Mouse (Mus musculus) cortical plate, adult 2 months (tissue): ENCODE results near the gene Zfp362. TPM values are rescaled to one million over a fixed set of nuclear protein-coding genes. Genes with fewer than 3 reads are reported as not detected.

Experiments used
- H3K27ac ChIP-seq: fragments of 200-500 bp; 2 replicates; pipeline ENCODE4 v1.5.1; 2012; ENCODE audit warnings: low read length, control low read depth, inconsistent platforms; ENCODE audit not compliant: insufficient read depth
- H3K4me1 ChIP-seq: fragments of 200-500 bp; 2 replicates; pipeline ENCODE4 v1.6.1; 2011; ENCODE audit warnings: low read length; ENCODE audit not compliant: control insufficient read depth, insufficient read depth
- H3K4me3 ChIP-seq: fragments of 200-500 bp; 2 replicates; pipeline ENCODE4 v1.5.1; 2011; ENCODE audit warnings: mild to moderate bottlenecking, low read length, control low read depth; ENCODE audit not compliant: insufficient read depth
- CTCF ChIP-seq: fragments of 200-500 bp; IDR thresholded peaks from 2 replicates; pipeline ENCODE4 v1.5.1; 2011; ENCODE audit warnings: mild to moderate bottlenecking, control low read depth, low read length; ENCODE audit not compliant: insufficient read depth; ENCODE audit errors: extremely low read depth
- POLR2A ChIP-seq: fragments of 200-500 bp; IDR thresholded peaks from 2 replicates; pipeline ENCODE4 v1.6.1; 2011; ENCODE audit warnings: mild to moderate bottlenecking, low read length, control low read depth; ENCODE audit not compliant: insufficient read depth; ENCODE audit errors: extremely low read depth
- polyA plus RNA-seq: library from polyadenylated mRNA; depleted of rRNA; stranded (reverse); fragments of >200 nt; gene quantifications from 2 replicates; pipeline ENCODE4 v1.2.3, GENCODE M21; 2012

Zfp362 gene
- polyA plus RNA-seq, 1 experiment = 23.8 TPM

GRCm38 (mm10) chr4:128787023-128787939, 18.6 kb downstream of the Zfp362 start:
- no peak for TF ChIP-seq POLR2A
- no peak for TF ChIP-seq CTCF
- Histone ChIP-seq H3K4me3 (no peak overlapping the region), H3K4me1 (peaks cover 5% of the 10 kb centered on the region), H3K27ac (no peak overlapping the region)

DNA sequence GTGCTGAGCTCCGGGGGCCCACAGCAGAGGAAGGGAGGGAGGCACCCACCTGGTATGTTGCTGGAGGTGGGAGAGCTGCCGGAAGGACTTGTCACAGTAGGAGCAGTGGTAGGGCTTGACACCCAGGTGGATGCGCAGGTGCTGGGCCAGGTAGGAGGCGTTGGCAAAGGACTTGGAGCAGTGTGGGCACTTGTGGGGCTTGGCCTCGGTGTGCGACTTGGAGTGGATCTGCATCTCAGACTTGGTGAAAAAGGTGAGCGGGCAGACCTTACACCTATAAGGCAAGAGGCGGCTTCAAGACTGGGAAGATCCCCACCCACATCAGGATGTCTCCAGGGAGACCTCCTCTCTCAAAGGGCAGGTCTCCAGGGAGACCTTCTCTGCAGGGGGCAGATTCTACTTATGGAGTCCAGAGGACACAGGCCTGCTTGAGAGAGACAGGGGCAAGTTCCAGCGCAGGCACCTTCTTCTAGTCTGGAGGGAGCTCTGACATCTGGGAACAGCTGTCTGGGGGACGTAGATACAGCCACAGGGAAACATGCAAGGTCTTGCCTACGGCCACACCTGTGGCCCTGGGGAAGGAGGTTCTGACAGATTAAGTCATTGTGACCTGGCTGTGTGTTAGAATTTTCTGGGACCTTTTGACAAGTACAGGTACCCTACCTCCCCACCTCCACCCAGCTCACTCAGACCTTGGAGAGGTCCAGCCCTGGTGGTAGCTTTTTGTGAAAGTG, 19.8 kb downstream of the Zfp362 start:
- Histone ChIP-seq H3K4me3 (no peak overlapping the region), H3K4me1 (peaks cover 5% of the 10 kb centered on the region), H3K27ac (no peak overlapping the region)
- TF ChIP-seq CTCF (no peak), POLR2A (no peak)

- TF ChIP-seq CTCF = no peak
- TF ChIP-seq POLR2A = no peak
- no peak overlapping the region for H3K27ac ChIP-seq
Observed at GRCm38 (mm10) chr4:128784950-128785631, 20.8 kb downstream of the Zfp362 start.

DNA sequence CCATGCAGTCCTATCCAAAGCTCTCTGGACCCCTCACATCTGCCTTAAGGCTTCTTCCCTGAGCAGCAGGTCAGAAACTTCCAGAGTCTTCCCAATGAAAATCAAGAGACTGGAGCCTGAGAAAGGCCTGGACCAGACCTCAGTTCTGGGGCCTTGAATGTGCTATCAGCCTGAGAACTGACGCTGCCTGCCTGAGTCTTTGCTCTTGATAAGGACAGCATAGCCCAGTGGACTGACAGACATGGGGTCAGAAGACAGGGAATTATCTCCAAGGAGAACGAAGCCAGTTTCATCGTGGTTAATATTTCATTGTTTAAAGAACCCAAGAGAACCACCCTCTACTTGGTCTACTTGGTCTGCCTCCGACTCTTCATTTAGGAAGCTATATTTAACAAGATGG, 23.2 kb downstream of the Zfp362 start:
- Histone ChIP-seq H3K4me1 (peaks cover 6% of the 10 kb centered on the region), H3K27ac (no peak overlapping the region), H3K4me3 (no peak overlapping the region)
- TF ChIP-seq CTCF = no peak
- no peak for TF ChIP-seq POLR2A

More at GRCm38 (mm10) chr4:128784950-128785631, 20.8 kb downstream of the Zfp362 start:
- peaks cover 5% of the 10 kb centered on the region for H3K4me1 ChIP-seq
- no peak overlapping the region for H3K4me3 ChIP-seq

DNA sequence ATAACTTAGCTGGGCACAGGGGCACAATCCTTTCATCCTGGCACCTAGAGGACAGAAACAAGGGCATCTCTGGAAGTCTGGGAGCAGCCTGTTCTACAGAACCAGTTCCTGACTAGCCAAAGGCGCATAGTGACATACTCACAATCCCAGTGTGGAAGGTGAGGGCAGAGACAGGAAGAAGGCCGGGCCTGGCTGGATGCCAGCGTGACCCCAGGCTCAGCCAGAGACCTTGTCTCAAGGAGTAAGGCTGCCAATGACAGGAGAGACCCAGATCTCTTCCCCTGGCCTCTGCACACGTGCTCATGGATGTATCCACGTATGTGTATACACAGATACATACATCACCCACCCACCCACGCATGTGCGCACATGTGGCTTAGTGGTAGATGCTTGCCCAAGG, 23.8 kb downstream of the Zfp362 start:
- no peak overlapping the region for H3K4me3 ChIP-seq
- H3K4me1 ChIP-seq = peaks cover 5% of the 10 kb centered on the region
- H3K27ac ChIP-seq = no peak overlapping the region
- no peak for TF ChIP-seq CTCF
- no peak for TF ChIP-seq POLR2A

DNA sequence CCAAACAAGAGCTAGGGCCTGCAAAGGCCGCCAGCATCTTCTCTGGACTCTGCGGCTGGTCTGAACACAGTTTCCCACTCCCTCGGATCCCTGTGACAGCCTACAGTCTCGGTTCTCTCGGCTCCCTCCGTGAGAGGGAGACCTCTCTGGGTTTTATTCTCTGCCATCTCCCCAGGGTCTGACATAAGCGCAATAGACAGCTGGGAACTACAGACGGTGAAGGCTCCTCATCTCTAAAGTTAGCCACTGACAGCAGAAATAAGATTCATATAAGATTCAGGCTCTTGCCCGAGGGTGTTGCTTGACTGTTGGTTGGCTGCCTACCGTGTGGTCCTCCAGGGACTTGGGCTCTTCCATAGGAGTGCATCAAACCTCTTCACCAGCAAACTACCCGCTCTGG, 28.3 kb downstream of the Zfp362 start:
- TF ChIP-seq POLR2A = no peak
- no peak for TF ChIP-seq CTCF
- Histone ChIP-seq H3K4me1 (0 out of 2 replicates have a peak, but pooled peaks cover 1% of the 10 kb centered on the region), H3K27ac (no peak overlapping the region), H3K4me3 (no peak overlapping the region)

DNA sequence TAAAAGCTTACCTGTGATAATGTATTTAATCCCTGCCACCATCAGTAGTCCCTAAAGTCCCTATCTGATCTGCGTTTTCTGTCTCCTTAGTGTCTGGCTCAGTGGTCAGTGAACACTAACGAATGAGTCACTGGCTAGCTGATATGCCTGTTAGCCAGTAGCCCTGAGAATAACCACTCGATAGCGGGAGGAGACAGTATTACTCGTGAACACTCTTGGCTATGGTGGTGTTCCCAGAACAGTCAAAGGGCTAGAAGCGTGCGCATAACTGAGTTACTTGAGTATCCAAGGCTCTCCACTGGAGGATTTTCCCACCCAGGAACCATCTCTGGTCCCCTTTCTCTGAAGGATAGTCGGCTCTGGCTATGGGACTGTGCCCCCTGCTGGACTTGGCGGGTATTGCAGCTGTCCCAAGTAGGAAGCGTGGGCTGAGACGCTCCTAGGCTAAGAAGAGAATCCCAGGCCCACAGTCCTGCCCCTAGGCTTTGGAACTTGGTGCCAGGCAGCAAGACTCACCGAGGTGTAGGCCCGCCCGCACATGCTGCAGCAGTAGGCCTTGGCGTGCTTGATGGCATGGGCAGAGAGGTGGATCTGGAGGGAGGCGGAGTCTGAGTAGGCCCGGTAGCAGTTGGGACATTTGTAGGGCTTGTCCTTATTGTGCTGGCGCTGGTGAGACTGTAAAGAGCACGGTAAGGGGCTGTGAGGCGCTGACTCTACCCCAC, 29.1 kb downstream of the Zfp362 start:
- 0 out of 2 replicates have a peak, but pooled peaks cover 1% of the 10 kb centered on the region for H3K4me1 ChIP-seq
- H3K4me3 ChIP-seq = no peak overlapping the region
- TF ChIP-seq POLR2A = no peak
- TF ChIP-seq CTCF = peak; percentile 83
- H3K27ac ChIP-seq = no peak overlapping the region

DNA sequence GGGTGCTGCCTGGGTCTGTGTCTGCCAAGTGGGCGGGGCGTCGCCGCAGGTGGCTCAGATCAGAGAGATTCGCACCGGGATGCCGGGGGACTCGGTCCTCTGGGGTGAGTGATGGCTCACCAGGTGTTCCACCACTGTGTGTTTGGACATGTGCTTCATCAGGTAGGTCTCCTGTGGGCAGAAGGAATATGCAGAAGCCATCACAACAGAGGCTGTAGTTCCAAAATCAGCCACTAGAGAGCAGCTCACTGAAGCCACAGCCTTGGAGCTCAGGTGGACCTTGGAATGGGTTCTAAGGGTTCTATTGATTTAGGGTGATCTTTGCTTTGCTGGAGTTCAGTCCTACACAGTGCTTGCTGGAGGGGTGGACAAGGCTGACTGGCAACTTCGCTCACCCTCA, 31.4 kb downstream of the Zfp362 start:
- 0 out of 2 replicates have a peak, but pooled peaks cover 1% of the 10 kb centered on the region for H3K4me1 ChIP-seq
- no peak overlapping the region for H3K4me3 ChIP-seq
- TF ChIP-seq CTCF (peak; percentile 65), POLR2A (no peak)
- H3K27ac ChIP-seq = no peak overlapping the region
